Mouse (Mus musculus): Measurements from ENCODE around the gene Myoz1. TPM values are rescaled to one million over a fixed set of nuclear protein-coding genes. Genes with fewer than 3 reads are reported as not detected.

Myoz1 gene
- total and polyA plus RNA-seq, 2 experiments from 2014 or later = 0.30 to 0.57 TPM

DNA sequence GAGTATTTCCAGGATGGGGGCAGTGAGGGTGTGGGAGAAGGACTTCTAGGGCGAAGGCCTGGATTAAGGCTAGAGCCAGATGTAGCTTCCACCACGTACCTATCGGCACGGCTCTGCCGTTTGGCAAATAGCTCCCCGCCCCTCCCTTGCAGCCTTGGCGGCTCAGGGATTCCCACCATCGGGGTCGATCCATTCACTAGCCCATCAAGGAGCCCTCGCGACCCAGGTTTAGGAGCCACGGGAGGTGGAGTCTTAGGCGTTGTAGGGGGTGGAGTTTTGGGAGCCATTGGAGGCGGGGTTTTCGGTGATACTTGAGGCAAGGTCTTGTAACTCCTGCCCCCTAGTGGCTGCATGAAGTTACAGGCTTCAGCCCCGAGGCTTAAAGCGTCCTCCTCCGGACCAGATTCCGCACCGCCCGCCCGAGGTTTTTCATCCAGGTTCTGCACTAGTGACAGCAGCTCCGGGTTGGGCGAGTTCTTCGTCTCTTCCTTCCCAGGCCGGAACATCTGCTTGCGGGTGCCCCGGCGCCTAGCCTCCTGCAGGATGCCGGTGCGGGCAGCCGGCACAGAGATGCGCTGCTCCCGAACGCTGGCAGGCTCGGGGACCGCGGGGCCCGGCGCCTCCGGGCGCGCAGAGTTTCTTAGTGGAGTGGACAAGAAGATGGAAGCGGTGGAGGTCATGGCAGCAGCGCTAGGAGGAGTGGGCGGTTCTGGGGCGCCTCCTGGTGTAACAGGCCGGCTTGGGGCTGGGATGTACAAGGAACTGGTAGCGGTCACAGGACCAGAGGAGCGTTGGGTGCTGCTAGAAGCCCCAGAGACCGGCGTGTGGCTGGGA, 4.7 kb upstream of the Myoz1 start:
- peak overlapping the region; percentile 85 for H3K4me2 ChIP-seq (ENCODE audit: low read depth)
- TF ChIP-seq CTCF (IDR thresholded peaks at IDR 0.05; ENCODE audit: low read depth) = peak; percentile 94
- peak; percentile 95 for ATAC-seq

GRCm38 (mm10) chr14:20659687-20660086, 3.3 kb upstream of the Myoz1 start:
- Histone ChIP-seq H3K9ac (no peak overlapping the region), H3K36me3 (ENCODE audit: insufficient read depth) (no peaks in the 10 kb centered on the region), H3K27ac (ENCODE audit: low read depth, low read length) (no peak overlapping the region), H3K4me3 (ENCODE audit: low read depth, low read length) (no peak overlapping the region), H3K9me3 (ENCODE audit: low read length) (no peaks in the 10 kb centered on the region), H3K4me1 (ENCODE audit: insufficient read depth) (0 out of 2 replicates have a peak, but pooled peaks cover 3% of the 10 kb centered on the region), H3K27me3 (ENCODE audit: insufficient read depth, low read length) (no peaks in the 10 kb centered on the region; the same call in 1 of the 2 replicates), H3K4me2 (ENCODE audit: low read depth) (no peak overlapping the region)
- DNase-seq (no peak), ATAC-seq (no peak)
- no peak for TF ChIP-seq CTCF (IDR thresholded peaks at IDR 0.05; ENCODE audit: low read depth)
- 98% methylated on average over 7 of the region's 7 CpGs for WGBS

More for the DNA sequence above, 4.7 kb upstream of the Myoz1 start:
- Histone ChIP-seq H3K27me3 (ENCODE audit: insufficient read depth, low read length) (no peaks in the 10 kb centered on the region; the same call in 1 of the 2 replicates), H3K4me1 (ENCODE audit: insufficient read depth) (0 out of 2 replicates have a peak, but pooled peaks cover 3% of the 10 kb centered on the region), H3K4me3 (ENCODE audit: low read depth, low read length) (peak overlapping the region; percentile 65), H3K27ac (ENCODE audit: low read depth, low read length) (peak overlapping the region; percentile 86), H3K36me3 (ENCODE audit: insufficient read depth) (no peaks in the 10 kb centered on the region), H3K9ac (peak overlapping the region; percentile 88), H3K9me3 (ENCODE audit: low read length) (no peaks in the 10 kb centered on the region)
- WGBS = 3% methylated on average over 52 of the region's 52 CpGs
- peak; percentile 96 for DNase-seq

DNA sequence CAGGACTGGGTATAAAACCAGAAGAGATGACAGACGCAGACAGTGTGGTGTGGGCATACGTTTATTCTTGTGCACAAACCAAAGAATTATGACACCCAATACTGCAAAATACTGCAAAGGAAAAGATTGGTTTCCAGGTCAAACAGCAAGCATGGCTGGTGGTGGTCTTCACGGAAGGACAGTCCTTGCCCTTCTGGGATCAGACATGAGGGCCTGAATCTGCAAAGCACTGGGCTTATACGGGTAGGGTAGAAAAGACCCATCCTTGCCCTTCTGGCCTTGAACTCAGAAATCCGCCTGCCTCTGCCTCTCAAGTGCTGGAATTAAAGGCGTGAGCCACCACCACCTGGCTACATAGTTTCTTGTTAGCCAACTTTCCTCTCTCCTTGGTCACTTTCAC, 2.6 kb upstream of the Myoz1 start:
- H3K9me3 ChIP-seq (ENCODE audit: low read length) = no peaks in the 10 kb centered on the region
- no peaks in the 10 kb centered on the region for H3K36me3 ChIP-seq (ENCODE audit: insufficient read depth)
- H3K27ac ChIP-seq (ENCODE audit: low read depth, low read length) = no peak overlapping the region
- ATAC-seq (no peak), DNase-seq (no peak)
- no peak overlapping the region for H3K4me2 ChIP-seq (ENCODE audit: low read depth)
- no peaks in the 10 kb centered on the region for H3K27me3 ChIP-seq (ENCODE audit: insufficient read depth, low read length)
- TF ChIP-seq CTCF (IDR thresholded peaks at IDR 0.05; ENCODE audit: low read depth) = no peak
- WGBS = 86% methylated on average over 6 of the region's 6 CpGs
- no peak overlapping the region for H3K9ac ChIP-seq
- H3K4me3 ChIP-seq (ENCODE audit: low read depth, low read length) = no peak overlapping the region
- H3K4me1 ChIP-seq (ENCODE audit: insufficient read depth) = 0 out of 2 replicates have a peak, but pooled peaks cover 3% of the 10 kb centered on the region

DNA sequence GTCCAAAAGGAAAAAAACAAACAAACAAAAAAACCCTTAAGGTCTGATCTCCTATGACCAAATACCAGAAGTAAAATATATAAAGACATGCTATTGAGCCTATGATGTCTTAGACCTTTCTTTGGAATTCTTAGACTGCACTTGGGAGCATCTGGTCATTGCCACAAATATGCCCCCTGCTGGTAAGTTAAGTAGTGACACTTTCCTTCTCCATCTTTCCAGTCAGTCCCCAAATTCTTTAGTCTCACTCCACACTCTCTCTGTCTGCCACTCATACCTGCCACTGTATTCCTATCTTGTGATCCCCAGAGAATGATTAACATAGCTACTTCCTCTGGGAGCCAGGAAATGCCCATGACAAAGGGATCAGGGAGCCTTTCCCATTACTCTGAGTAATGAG, 2.0 kb upstream of the Myoz1 start:
- H3K27me3 ChIP-seq (ENCODE audit: insufficient read depth, low read length) = no peaks in the 10 kb centered on the region
- no peak for ATAC-seq
- H3K9me3 ChIP-seq (ENCODE audit: low read length) = no peaks in the 10 kb centered on the region
- no peak overlapping the region for H3K4me2 ChIP-seq (ENCODE audit: low read depth)
- H3K9ac ChIP-seq = no peak overlapping the region
- TF ChIP-seq CTCF (IDR thresholded peaks at IDR 0.05; ENCODE audit: low read depth) = peak; percentile 80
- H3K27ac ChIP-seq (ENCODE audit: low read depth, low read length) = no peak overlapping the region
- no peaks in the 10 kb centered on the region for H3K36me3 ChIP-seq (ENCODE audit: insufficient read depth)
- H3K4me1 ChIP-seq (ENCODE audit: insufficient read depth) = 0 out of 2 replicates have a peak, but pooled peaks cover 3% of the 10 kb centered on the region
- peak; percentile 67 for DNase-seq
- no peak overlapping the region for H3K4me3 ChIP-seq (ENCODE audit: low read depth, low read length)

- 85% methylated on average over 9 of the region's 9 CpGs for WGBS
- ATAC-seq = no peak
- no peaks in the 10 kb centered on the region for H3K36me3 ChIP-seq (ENCODE audit: insufficient read depth)
- TF ChIP-seq CTCF (IDR thresholded peaks at IDR 0.05; ENCODE audit: low read depth) = no peak
- H3K27ac ChIP-seq (ENCODE audit: low read depth, low read length) = no peak overlapping the region
- no peaks in the 10 kb centered on the region for H3K27me3 ChIP-seq (ENCODE audit: insufficient read depth, low read length)
- H3K4me1 ChIP-seq (ENCODE audit: insufficient read depth) = no peaks in the 10 kb centered on the region
- H3K4me3 ChIP-seq (ENCODE audit: low read depth, low read length) = no peak overlapping the region
- no peaks in the 10 kb centered on the region for H3K9me3 ChIP-seq (ENCODE audit: low read length)
- no peak overlapping the region for H3K9ac ChIP-seq
- no peak for DNase-seq
- H3K4me2 ChIP-seq (ENCODE audit: low read depth) = no peak overlapping the region
These were observed 609 bp downstream of the Myoz1 start for GRCm38 (mm10) chr14:20655731-20656130.

DNA sequence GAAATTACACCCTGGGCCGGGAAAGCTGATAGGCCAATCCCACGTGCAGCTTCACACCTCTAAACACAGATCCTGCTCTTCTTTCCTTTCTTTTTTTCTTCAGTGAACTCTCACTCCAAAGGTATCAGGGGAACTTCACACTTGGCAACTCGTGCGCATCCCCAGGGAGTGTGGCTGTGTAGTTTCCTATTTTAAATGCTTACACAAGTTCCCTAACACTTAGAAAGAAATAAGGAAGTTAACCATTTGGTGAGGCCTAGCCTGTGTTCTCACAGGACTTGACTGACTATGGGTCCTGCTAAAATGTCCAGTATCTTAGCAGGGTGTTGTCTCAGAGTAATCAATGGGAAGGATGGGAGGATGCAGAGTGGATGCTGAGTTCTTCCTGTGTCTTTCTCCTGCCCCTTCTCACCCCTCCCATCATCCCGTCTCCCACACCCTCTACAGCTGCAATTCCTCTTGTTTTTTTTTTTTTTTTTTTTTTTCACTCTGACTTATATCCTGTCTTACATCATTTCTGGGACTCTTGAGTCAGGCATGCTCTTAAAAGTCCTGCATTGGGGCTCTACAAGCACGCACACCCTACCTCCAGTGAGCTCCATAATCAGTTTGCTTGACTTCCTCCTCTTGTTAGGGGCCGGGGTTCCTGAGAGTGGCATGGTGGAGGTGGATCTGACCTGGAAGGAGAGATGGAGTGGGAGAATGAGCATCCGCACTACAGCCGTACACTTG, 1.5 kb downstream of the Myoz1 start:
- H3K27me3 ChIP-seq (ENCODE audit: insufficient read depth, low read length) = no peaks in the 10 kb centered on the region
- H3K9ac ChIP-seq = no peak overlapping the region
- no peak overlapping the region for H3K27ac ChIP-seq (ENCODE audit: low read depth, low read length)
- H3K36me3 ChIP-seq (ENCODE audit: insufficient read depth) = no peaks in the 10 kb centered on the region
- H3K4me1 ChIP-seq (ENCODE audit: insufficient read depth) = no peaks in the 10 kb centered on the region
- no peaks in the 10 kb centered on the region for H3K9me3 ChIP-seq (ENCODE audit: low read length)
- WGBS = 81% methylated on average over 9 of the region's 9 CpGs
- TF ChIP-seq CTCF (IDR thresholded peaks at IDR 0.05; ENCODE audit: low read depth) = no peak
- ATAC-seq = no peak
- H3K4me3 ChIP-seq (ENCODE audit: low read depth, low read length) = no peak overlapping the region
- no peak overlapping the region for H3K4me2 ChIP-seq (ENCODE audit: low read depth)
- no peak for DNase-seq

Data from forebrain, postnatal 0 days (tissue).